Mouse (Mus musculus) brain, adult 10 weeks (tissue): ENCODE results near the gene A730046J19Rik. TPM values are rescaled to one million over a fixed set of nuclear protein-coding genes. Genes with fewer than 3 reads are reported as not detected.

Experiments
- polyA plus RNA-seq: library from polyadenylated mRNA; stranded (reverse); fragments of 350-450 nt; fragmentation: Illumina TruSeq; extraction: RNeasy Lipid Tissue Mini Kit (QIAGEN cat#74804); gene quantifications from one replicate; pipeline ENCODE4 v1.2.3, GENCODE M21; 2015; ENCODE audit warnings: low read depth, low replicate concordance

The A730046J19Rik gene
- polyA plus RNA-seq = 0.09 TPM

DNA sequence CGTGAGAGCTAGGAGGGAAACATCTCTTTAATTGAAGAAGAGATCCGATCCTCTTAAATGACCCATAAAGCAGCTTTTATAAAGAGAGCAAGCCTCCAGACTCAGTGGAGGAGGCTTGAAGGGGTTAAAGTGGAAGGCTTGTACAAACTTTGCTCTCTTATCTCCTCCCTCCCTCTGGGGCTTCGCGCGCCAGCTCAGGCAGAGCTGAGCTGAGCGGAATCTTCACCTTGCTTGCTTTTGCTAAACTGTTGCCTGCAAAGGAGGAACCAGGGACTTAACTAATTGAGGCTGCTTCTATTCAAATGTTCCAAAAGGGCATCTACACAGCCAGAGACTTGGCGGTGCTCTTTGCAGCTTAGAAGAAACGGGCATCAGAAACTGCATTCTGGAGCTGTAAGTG lies at the start of gene A730046J19Rik:
Gene A730046J19Rik, plus strand, starts transcription at position 173 of the 400 bp plus-strand sequence.

Other genes starting within 250 kb of the A730046J19Rik start
- 10.5 TPM for gene Dcx, start 220.4 kb upstream of the A730046J19Rik start, polyA plus RNA-seq
- 8.3 TPM for gene Alg13, start 164.1 kb downstream of the A730046J19Rik start, polyA plus RNA-seq